Mouse (Mus musculus): Measurements from ENCODE around the gene Slc22a13. TPM values are rescaled to one million over a fixed set of nuclear protein-coding genes. Genes with fewer than 3 reads are reported as not detected.

The Slc22a13 gene
- polyA plus RNA-seq, 1 experiment: not detected

DNA sequence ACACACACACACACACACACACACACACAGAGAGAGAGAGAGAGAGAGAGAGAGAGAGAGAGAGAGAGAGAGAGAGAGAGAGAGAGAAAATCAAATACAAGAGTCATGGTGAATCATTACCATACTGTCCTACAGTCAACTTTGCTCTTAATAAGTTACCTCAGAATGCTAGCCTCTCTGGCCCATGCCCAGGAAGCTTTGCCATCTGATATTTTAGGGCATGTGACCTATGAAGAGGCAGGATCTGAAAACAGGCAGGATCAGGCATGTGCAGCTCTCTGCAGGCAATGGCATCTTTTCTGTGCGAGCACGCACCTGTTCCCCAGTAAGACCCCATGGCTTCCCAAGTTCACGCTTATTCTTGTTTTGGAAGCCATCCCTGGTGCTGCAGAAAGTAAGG lies 48.2 kb downstream of the Slc22a13 start:
- Histone ChIP-seq H3K27ac (ENCODE audit: insufficient read depth, low read length) (no peak overlapping the region), H3K4me1 (ENCODE audit: control insufficient read depth, insufficient read depth, low read length) (no peaks in the 10 kb centered on the region), H3K4me3 (ENCODE audit: insufficient read depth, low read length) (no peak overlapping the region)
- no peak for TF ChIP-seq CTCF (IDR thresholded peaks at IDR 0.05; ENCODE audit: borderline replicate concordance, insufficient read depth, low read length)
- no peak for TF ChIP-seq POLR2A (IDR thresholded peaks at IDR 0.05; ENCODE audit: low read depth, low read length)

DNA sequence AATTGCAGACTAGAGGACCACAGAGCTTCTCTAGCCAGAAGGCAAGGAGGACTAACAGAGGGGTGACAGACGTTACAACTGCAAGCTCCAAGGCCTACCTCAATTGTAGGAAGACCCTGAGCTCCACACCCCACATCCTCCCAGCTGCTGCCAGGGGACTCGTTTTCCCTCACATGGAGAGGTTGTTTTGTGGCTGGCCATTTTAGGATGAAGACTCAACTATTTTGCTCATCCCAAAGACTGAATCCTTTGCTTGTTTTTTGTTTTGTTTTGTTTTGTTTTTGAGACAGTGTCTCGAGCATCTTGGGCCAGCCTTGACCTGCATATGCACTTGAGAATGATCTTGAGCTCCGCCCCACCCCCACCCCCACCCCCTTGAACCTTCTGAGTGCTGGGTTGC lies 50.0 kb downstream of the Slc22a13 start, which contains the start of gene Gm47289:
Gene Gm47289 (plus strand): TSS at position 301 of the 400 bp plus-strand sequence.
- no peak within 1 kb of the TSS for H3K27ac ChIP-seq (ENCODE audit: insufficient read depth, low read length)
- TF ChIP-seq CTCF (IDR thresholded peaks at IDR 0.05; ENCODE audit: borderline replicate concordance, insufficient read depth, low read length) (no peak), POLR2A (IDR thresholded peaks at IDR 0.05; ENCODE audit: low read depth, low read length) (no peak)
- H3K4me3 ChIP-seq (ENCODE audit: insufficient read depth, low read length): no peak within 1 kb of the TSS
- no peaks in the 10 kb centered on the region for H3K4me1 ChIP-seq (ENCODE audit: control insufficient read depth, insufficient read depth, low read length)

DNA sequence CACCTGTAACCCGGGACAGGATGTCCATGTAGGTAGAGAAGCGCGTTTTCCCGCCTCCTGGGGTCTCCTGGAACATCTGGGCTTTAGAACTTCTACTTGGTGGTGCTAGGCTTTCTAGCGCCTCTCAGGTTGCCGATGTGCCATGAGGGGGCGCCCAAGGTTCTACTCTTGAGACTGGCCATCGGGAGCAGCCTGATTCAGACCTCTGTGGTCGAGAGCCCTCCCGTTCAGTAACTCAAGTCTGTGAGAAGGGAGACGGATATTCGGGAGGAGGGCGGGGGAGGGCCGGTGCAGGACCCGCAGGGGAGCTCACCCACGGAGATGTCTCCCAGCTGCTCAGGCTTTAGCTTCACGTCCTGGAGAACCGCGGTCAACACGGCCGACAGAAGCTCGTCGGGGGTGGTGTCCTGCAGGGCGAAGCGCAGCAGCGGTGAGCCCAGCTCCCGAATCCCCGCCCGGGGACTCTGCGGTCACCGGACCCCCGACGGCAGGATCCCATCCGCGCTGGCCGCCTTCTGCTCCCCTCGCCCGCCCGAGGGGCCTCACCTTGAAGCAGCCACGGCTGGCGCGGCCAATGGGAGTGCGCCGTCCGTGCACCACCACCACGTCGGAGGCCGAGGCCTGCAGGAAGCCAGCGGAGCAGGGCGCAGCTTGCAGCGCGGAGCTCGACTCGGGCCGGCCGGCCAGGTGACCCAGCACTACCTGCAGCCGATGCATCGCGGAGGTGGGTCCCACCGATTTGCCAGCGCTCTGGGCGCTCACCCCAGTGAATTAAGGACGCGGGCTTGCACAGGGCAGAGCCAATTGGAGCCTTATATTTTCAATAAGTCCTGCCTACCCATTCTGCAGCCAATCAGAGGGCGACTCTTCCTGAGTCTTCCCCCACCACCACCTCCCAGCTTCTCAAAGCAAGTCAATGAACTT lies 52.4 kb downstream of the Slc22a13 start, which contains the start of gene Acaa1b:
Gene Acaa1b (minus strand): TSS at position 816 of the 924 bp plus-strand sequence.
- peak within 1 kb of the TSS; percentile 52 for H3K4me3 ChIP-seq (ENCODE audit: insufficient read depth, low read length)
- no peak within 1 kb of the TSS for H3K27ac ChIP-seq (ENCODE audit: insufficient read depth, low read length)

DNA sequence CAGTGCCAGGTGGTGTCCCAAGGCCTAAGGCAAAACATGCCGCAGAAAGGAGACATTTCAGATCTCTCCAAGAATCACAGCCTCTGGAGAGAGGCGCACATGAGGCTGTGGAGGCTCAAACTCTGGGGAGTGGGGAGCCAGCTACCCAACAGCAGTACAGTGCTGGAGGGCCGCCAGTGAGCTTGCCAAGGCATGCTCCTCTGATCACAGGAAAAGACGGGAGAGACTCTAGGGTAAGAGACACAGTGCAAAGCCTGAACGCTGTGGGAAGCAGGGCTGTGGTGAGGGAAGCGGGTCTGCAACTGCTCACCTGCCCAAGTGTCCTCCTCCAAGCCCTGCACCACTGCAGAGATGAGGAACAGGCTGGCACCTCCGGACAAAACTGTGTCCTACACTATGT lies 53.1 kb downstream of the Slc22a13 start:
- H3K4me1 ChIP-seq (ENCODE audit: control insufficient read depth, insufficient read depth, low read length): no peaks in the 10 kb centered on the region
- TF ChIP-seq CTCF (IDR thresholded peaks at IDR 0.05; ENCODE audit: borderline replicate concordance, insufficient read depth, low read length) (no peak), POLR2A (IDR thresholded peaks at IDR 0.05; ENCODE audit: low read depth, low read length) (no peak)
- no peak overlapping the region for H3K4me3 ChIP-seq (ENCODE audit: insufficient read depth, low read length)
- H3K27ac ChIP-seq (ENCODE audit: insufficient read depth, low read length): no peak overlapping the region

More for the DNA sequence above, 52.4 kb downstream of the Slc22a13 start, which contains the start of gene Acaa1b:
- H3K4me1 ChIP-seq (ENCODE audit: control insufficient read depth, insufficient read depth, low read length): no peaks in the 10 kb centered on the region
- TF ChIP-seq CTCF (IDR thresholded peaks at IDR 0.05; ENCODE audit: borderline replicate concordance, insufficient read depth, low read length) (peak; percentile 46), POLR2A (IDR thresholded peaks at IDR 0.05; ENCODE audit: low read depth, low read length) (no peak)

DNA sequence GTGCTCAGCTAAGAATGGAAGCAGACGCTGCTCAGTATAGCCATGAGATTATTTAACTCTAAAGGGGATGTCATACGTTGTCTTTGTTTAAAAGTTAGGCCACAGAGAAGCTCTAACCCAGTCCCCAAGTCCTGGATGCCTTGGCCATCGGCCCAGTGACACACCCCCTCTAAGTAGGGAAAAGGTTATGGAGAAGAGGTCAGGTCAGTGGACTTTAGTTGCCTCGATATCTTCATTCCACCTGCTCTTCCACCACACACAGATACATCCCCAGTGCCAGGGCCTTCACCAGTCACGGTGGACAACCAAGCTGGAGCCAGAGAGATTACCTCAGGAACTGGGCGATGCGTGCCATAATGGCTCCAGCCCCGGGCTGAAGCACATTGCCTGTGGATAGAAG lies 53.5 kb downstream of the Slc22a13 start:
- TF ChIP-seq POLR2A (IDR thresholded peaks at IDR 0.05; ENCODE audit: low read depth, low read length): no peak
- TF ChIP-seq CTCF (IDR thresholded peaks at IDR 0.05; ENCODE audit: borderline replicate concordance, insufficient read depth, low read length): no peak
- H3K27ac ChIP-seq (ENCODE audit: insufficient read depth, low read length): no peak overlapping the region
- H3K4me3 ChIP-seq (ENCODE audit: insufficient read depth, low read length): no peak overlapping the region
- H3K4me1 ChIP-seq (ENCODE audit: control insufficient read depth, insufficient read depth, low read length): no peaks in the 10 kb centered on the region

DNA sequence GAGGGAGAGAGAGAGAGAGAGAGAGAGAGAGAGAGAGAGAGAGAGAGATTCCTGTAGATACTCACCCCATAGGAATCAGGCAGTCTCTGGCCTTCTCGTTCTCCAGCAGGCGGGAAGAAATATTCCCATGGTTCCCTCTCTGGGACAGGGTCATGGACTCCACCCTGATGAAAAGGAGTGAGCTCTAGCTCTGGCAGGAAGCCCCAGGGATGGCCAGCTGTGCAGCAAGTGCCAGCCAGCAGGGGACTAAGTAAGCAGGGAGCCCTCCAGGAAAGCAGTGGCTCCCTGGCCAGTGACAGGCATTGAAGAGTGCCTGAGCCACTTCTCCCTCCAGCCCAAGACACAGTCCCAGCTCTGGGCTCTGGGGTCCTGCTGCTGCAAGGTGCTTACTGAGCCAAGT lies 57.1 kb downstream of the Slc22a13 start:
- no peaks in the 10 kb centered on the region for H3K4me1 ChIP-seq (ENCODE audit: control insufficient read depth, insufficient read depth, low read length)
- H3K27ac ChIP-seq (ENCODE audit: insufficient read depth, low read length): no peak overlapping the region
- no peak overlapping the region for H3K4me3 ChIP-seq (ENCODE audit: insufficient read depth, low read length)
- TF ChIP-seq CTCF (IDR thresholded peaks at IDR 0.05; ENCODE audit: borderline replicate concordance, insufficient read depth, low read length): no peak
- no peak for TF ChIP-seq POLR2A (IDR thresholded peaks at IDR 0.05; ENCODE audit: low read depth, low read length)

DNA sequence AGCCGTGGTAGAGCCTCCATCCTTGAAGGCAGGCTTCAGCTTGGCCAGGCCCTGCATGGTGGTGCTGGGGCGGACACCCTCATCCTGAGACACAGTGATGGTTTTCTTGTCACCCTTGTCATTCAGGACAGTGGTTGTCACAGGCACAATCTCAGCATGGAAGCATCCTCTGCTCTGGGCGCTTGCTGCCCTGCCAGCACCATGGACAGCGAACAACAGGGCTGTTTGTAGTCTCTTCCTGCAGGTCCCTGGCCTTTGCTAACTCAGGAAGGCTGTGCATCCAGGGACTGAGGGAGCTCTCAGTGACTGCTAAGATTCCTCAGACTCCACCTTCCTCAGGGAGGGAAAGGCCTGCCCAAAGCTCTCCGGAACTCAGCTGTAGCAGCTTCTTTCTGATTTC lies 59.3 kb downstream of the Slc22a13 start:
- Histone ChIP-seq H3K4me3 (ENCODE audit: insufficient read depth, low read length) (no peak overlapping the region), H3K4me1 (ENCODE audit: control insufficient read depth, insufficient read depth, low read length) (no peaks in the 10 kb centered on the region), H3K27ac (ENCODE audit: insufficient read depth, low read length) (no peak overlapping the region)
- TF ChIP-seq CTCF (IDR thresholded peaks at IDR 0.05; ENCODE audit: borderline replicate concordance, insufficient read depth, low read length): no peak
- TF ChIP-seq POLR2A (IDR thresholded peaks at IDR 0.05; ENCODE audit: low read depth, low read length): no peak

DNA sequence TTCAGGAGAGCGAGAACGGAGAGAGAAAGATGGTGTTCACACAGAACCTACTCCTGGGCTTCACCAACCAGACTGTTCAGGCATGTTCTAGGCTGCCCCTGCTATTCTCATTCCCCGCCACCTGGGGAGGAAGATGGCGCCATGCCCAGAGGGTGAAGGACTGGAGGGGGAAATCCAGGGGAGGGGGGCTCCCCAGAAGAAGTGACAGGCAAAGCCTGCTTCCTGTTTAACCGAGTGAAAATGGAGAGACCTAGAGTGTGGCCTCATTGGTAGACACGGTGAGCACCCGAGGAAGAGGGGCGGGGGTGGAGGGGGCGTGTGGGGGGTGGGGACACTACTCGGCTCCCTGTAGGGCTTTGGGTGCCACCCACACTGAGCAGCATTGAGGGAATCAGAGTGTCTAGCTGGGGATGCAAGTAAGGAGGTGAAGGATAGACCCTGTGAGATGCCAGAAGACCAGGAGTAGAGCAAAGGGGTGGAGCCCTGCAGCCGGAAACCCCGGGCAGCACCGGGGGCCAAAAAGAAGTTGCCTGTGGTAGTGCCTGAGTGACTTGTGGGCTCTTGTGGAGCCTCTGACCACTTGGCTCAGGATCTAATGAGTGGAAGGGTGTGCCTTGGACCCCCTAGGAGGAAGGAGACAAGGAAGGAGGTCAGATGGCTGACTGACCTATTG lies 62.7 kb downstream of the Slc22a13 start:
- H3K4me3 ChIP-seq (ENCODE audit: insufficient read depth, low read length): no peak overlapping the region
- H3K27ac ChIP-seq (ENCODE audit: insufficient read depth, low read length): no peak overlapping the region
- TF ChIP-seq POLR2A (IDR thresholded peaks at IDR 0.05; ENCODE audit: low read depth, low read length) (no peak), CTCF (IDR thresholded peaks at IDR 0.05; ENCODE audit: borderline replicate concordance, insufficient read depth, low read length) (no peak)
- no peaks in the 10 kb centered on the region for H3K4me1 ChIP-seq (ENCODE audit: control insufficient read depth, insufficient read depth, low read length)

DNA sequence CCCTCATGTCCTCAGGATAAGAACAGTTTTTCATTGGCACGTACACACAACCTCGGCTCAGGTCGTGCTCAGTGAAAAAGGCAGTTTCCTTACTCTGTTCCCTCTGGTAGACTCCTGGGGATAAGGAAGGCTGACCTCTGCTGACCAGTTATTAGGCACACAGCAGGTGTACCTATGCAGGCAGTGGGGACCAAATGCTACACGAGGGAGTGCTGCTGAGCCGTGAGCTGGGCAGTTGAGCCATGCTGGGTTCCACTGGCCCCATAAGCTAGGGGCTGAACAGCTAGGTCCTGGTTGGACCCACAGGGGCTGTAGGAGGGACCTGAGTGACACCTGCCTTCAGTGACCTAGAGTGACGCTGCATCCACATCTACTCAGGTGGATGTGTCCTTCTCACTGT lies 63.3 kb downstream of the Slc22a13 start:
- H3K4me1 ChIP-seq (ENCODE audit: control insufficient read depth, insufficient read depth, low read length): no peaks in the 10 kb centered on the region
- no peak overlapping the region for H3K4me3 ChIP-seq (ENCODE audit: insufficient read depth, low read length)
- no peak for TF ChIP-seq CTCF (IDR thresholded peaks at IDR 0.05; ENCODE audit: borderline replicate concordance, insufficient read depth, low read length)
- TF ChIP-seq POLR2A (IDR thresholded peaks at IDR 0.05; ENCODE audit: low read depth, low read length): no peak
- H3K27ac ChIP-seq (ENCODE audit: insufficient read depth, low read length): no peak overlapping the region

DNA sequence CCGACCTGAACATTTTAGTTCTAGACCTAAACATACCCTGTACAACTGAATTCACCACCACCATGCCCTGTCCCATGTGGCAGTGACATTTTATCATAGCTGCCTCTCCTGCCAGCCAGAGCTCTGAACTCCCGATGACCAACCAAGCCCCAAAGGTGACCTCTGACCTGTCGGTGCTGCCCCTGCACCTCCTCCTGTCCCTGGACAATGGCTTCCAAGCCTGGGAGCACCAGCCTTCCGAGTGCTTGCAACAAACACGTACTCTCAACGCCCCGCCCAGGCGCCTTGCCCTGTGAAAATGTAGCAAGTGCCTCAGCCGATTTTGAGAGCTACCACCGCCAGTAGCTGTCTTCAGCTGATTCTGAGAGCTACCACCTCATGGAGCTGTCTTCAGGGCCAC lies 63.8 kb downstream of the Slc22a13 start:
- no peak overlapping the region for H3K4me3 ChIP-seq (ENCODE audit: insufficient read depth, low read length)
- no peaks in the 10 kb centered on the region for H3K4me1 ChIP-seq (ENCODE audit: control insufficient read depth, insufficient read depth, low read length)
- no peak for TF ChIP-seq CTCF (IDR thresholded peaks at IDR 0.05; ENCODE audit: borderline replicate concordance, insufficient read depth, low read length)
- TF ChIP-seq POLR2A (IDR thresholded peaks at IDR 0.05; ENCODE audit: low read depth, low read length): no peak
- H3K27ac ChIP-seq (ENCODE audit: insufficient read depth, low read length): no peak overlapping the region

All from embryonic fibroblast, embryonic 13.5 days (primary cell).